Mouse (Mus musculus) B cell, adult 2 months (primary cell): ENCODE measurements around the gene Cage1.
A peak's percentile ranks its signal among the peaks of the same experiment; 100 is the strongest.

Experiments
- DNase-seq, 2 experiments: peaks; one replicate each; pipeline ENCODE4 v3.0.0; 2022

The Cage1 gene

GRCm38 (mm10) chr13:37964128-37965087 lies 72.5 kb downstream of the Cage1 start:
- no peak for DNase-seq

GRCm38 (mm10) chr13:37963354-37964007 lies 73.4 kb downstream of the Cage1 start:
- DNase-seq: peak; percentile 78

GRCm38 (mm10) chr13:37962541-37962940 lies 74.3 kb downstream of the Cage1 start:
- no peak for DNase-seq

GRCm38 (mm10) chr13:37959936-37960335 lies 76.9 kb downstream of the Cage1 start:
- peak in 1 of 2 experiments; percentile 19 for DNase-seq

- peak; percentile 35 to 41 for DNase-seq
Observed at GRCm38 (mm10) chr13:37959239-37959907, 77.5 kb downstream of the Cage1 start.

GRCm38 (mm10) chr13:37958498-37959238 lies 78.2 kb downstream of the Cage1 start:
- peak; percentile 64 to 73 for DNase-seq
